ENCODE assay signal across 20 mouse cellular contexts in the genomic region with DNA sequence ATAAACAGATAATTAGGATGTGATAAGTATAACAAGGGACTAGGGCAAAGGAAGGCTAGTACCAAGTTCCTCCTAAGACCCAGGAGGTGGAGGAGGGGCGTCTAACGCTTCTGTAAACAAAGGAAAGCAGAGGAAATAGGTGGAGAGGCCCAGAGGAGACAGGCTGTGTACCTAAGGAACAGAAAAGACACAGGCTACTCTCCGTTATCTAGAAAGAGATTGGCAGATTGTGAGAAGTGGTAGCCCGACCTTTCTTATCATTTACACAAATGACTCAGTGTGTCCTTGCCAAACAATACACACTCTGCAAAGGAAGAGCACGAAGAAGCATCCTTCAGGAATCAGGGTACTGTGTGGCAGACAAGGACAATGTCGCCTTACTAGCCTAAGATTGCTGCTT.
DNase-seq lines count a peak whose midpoint lies in the region; ATAC-seq and TF ChIP-seq lines count a peak whose summit lies in the region.
"Had no signal": no experiment of that assay in that cellular context is flagged by ENCODE, and none has a peak within 500 bp of the region (broad histone marks: within the 10 kb centered on the region; RNA-seq: fewer than 3 reads in every experiment).

No protein-coding gene starts in this region.

- no peak for TF ChIP-seq CTCF in MEL (IDR thresholded peaks at IDR 0.05 in 2 of 3, conservative IDR thresholded peaks at IDR 0.05 in 1 of 3; ENCODE audit: control insufficient read depth in 1 of 3, insufficient read depth in 1 of 3, low read depth in 2 of 3, low read length in 3 of 3, poor library complexity in 1 of 3, severe bottlenecking in 1 of 3)
- no peak for TF ChIP-seq CTCF in lung, embryonic 14.5 days (IDR thresholded peaks at IDR 0.05; ENCODE audit: low read depth)

- 0 out of 2 replicates have a peak, but pooled peaks have one; percentile 18 for ATAC-seq in heart, embryonic 12.5 days (ENCODE audit: insufficient number of reproducible peaks, low FRiP score)
- ATAC-seq in lung, embryonic 14.5 days (ENCODE audit: insufficient read depth): no peak
- ATAC-seq in megakaryocyte progenitor cell, adult 5-6 weeks (replicated peaks; ENCODE audit: poor library complexity): peak; percentile 34; the same call in 1 of the 2 replicates
- ATAC-seq in hindbrain, embryonic 16.5 days: no peak
- ATAC-seq: forebrain, embryonic 16.5 days had no signal

- no peaks in the 10 kb centered on the region for H3K27me3 ChIP-seq in heart, embryonic 12.5 days (replicated peaks)
- H3K27me3 ChIP-seq in heart, embryonic 10.5 days (ENCODE audit: insufficient read depth, poor library complexity, severe bottlenecking): no peaks in the 10 kb centered on the region
- no peaks in the 10 kb centered on the region for H3K27me3 ChIP-seq in MEL (ENCODE audit: control insufficient read depth in 1 of 2, insufficient read depth in 2 of 2, low read length in 2 of 2)
- H3K27me3 ChIP-seq in lung, embryonic 14.5 days (ENCODE audit: insufficient read depth, low read length): no peaks in the 10 kb centered on the region
- H3K27me3 ChIP-seq in hindbrain, embryonic 16.5 days (replicated peaks; ENCODE audit: control insufficient read depth, insufficient read depth, low read length): no peaks in the 10 kb centered on the region
- H3K27me3 ChIP-seq: embryonic facial prominence, embryonic 13.5 days; hindbrain, embryonic 12.5 days; kidney, embryonic 15.5 days; liver, embryonic 15.5 days; neural tube, embryonic 13.5 days had no signal

- no peak for TF ChIP-seq RAD21 in MEL (IDR thresholded peaks at IDR 0.05; ENCODE audit: low read depth, low read length)

- no peak overlapping the region for H3K27ac ChIP-seq in heart, embryonic 12.5 days (ENCODE audit: poor library complexity, severe bottlenecking)
- no peak overlapping the region for H3K27ac ChIP-seq in heart, embryonic 10.5 days
- H3K27ac ChIP-seq in MEL (ENCODE audit: control insufficient read depth, low read depth, low read length): peak overlapping the region; percentile 53
- H3K27ac ChIP-seq in lung, embryonic 14.5 days (ENCODE audit: low read depth): no peak overlapping the region
- H3K27ac ChIP-seq in hindbrain, embryonic 16.5 days (ENCODE audit: low read depth, low read length): no peak overlapping the region
- H3K27ac ChIP-seq: embryonic facial prominence, embryonic 13.5 days; hindbrain, embryonic 12.5 days; kidney, embryonic 15.5 days; liver, embryonic 15.5 days; neural tube, embryonic 13.5 days had no signal

- no peaks in the 10 kb centered on the region for H3K9me3 ChIP-seq in heart, embryonic 12.5 days (replicated peaks)
- no peaks in the 10 kb centered on the region for H3K9me3 ChIP-seq in heart, embryonic 10.5 days
- no peaks in the 10 kb centered on the region for H3K9me3 ChIP-seq in MEL (replicated peaks; ENCODE audit: insufficient read depth, low read length)
- no peaks in the 10 kb centered on the region for H3K9me3 ChIP-seq in lung, embryonic 14.5 days (ENCODE audit: low read depth, low read length)
- H3K9me3 ChIP-seq in hindbrain, embryonic 16.5 days (ENCODE audit: control insufficient read depth, low read length): no peaks in the 10 kb centered on the region
- H3K9me3 ChIP-seq: embryonic facial prominence, embryonic 13.5 days; hindbrain, embryonic 12.5 days; kidney, embryonic 15.5 days; liver, embryonic 15.5 days; neural tube, embryonic 13.5 days had no signal

- no peak overlapping the region for H3K4me2 ChIP-seq in heart, embryonic 12.5 days
- H3K4me2 ChIP-seq in lung, embryonic 14.5 days: 0 out of 2 replicates have a peak overlapping the region, but pooled peaks have one; percentile 10
- H3K4me2 ChIP-seq in hindbrain, embryonic 16.5 days (ENCODE audit: low read length): no peak overlapping the region
- H3K4me2 ChIP-seq: embryonic facial prominence, embryonic 13.5 days; hindbrain, embryonic 12.5 days; kidney, embryonic 15.5 days; liver, embryonic 15.5 days; neural tube, embryonic 13.5 days had no signal

- WGBS in heart, embryonic 12.5 days: 13% methylated on average over 6 of the region's 6 CpGs
- WGBS in heart, embryonic 10.5 days: 14% methylated on average over 6 of the region's 6 CpGs
- WGBS in lung, embryonic 14.5 days: 9% methylated on average over 6 of the region's 6 CpGs
- 49% methylated on average over 6 of the region's 6 CpGs for WGBS in hindbrain, embryonic 16.5 days

- no peak for TF ChIP-seq POLR2A in MEL (IDR thresholded peaks at IDR 0.05; ENCODE audit: control insufficient read depth in 1 of 2, insufficient read depth in 1 of 2, low read depth in 1 of 2, low read length in 2 of 2, poor library complexity in 1 of 2)

- H3K79me2 ChIP-seq in MEL (ENCODE audit: control insufficient read depth, insufficient read depth, low read length, poor library complexity): no peaks in the 10 kb centered on the region

- no peaks in the 10 kb centered on the region for H3K36me3 ChIP-seq in heart, embryonic 12.5 days
- no peaks in the 10 kb centered on the region for H3K36me3 ChIP-seq in heart, embryonic 10.5 days
- H3K36me3 ChIP-seq in MEL (ENCODE audit: control insufficient read depth in 1 of 2, insufficient read depth in 2 of 2, low read length in 2 of 2): peaks cover 0 to 8% of the 10 kb centered on the region in 2 experiments; a peak in 2 of 4 replicates
- H3K36me3 ChIP-seq in lung, embryonic 14.5 days (ENCODE audit: insufficient read depth): no peaks in the 10 kb centered on the region
- H3K36me3 ChIP-seq in hindbrain, embryonic 16.5 days (ENCODE audit: control insufficient read depth, insufficient read depth, low read length): no peaks in the 10 kb centered on the region
- H3K36me3 ChIP-seq: embryonic facial prominence, embryonic 13.5 days; hindbrain, embryonic 12.5 days; kidney, embryonic 15.5 days; liver, embryonic 15.5 days; neural tube, embryonic 13.5 days had no signal

- DNase-seq in heart, embryonic 10.5 days (ENCODE audit: low spot score): no peak
- peak; percentile 60 for DNase-seq in MEL (ENCODE audit: low read depth, low spot score)
- peak; percentile 21 for DNase-seq in lung, embryonic 14.5 days
- DNase-seq in left cerebral cortex, postnatal 10 days (ENCODE audit: extremely low spot score in 1 of 2, low spot score in 2 of 2): no peak
- no peak for DNase-seq in ovary, postnatal 14 days (ENCODE audit: low spot score)
- DNase-seq: cerebellum, adult 18-20 months; cerebellum, postnatal 25 days; gastrocnemius, postnatal 10 days; midbrain, embryonic 14.5 days; right cerebral cortex, postnatal 25 days; thymus, postnatal 4 days had no signal

- peaks cover 13% of the 10 kb centered on the region; the same call in 1 of the 2 replicates for H3K4me1 ChIP-seq in heart, embryonic 12.5 days (replicated peaks)
- peaks cover 6% of the 10 kb centered on the region; the same call in 1 of the 2 replicates for H3K4me1 ChIP-seq in heart, embryonic 10.5 days
- H3K4me1 ChIP-seq in MEL (ENCODE audit: control insufficient read depth in 1 of 2, insufficient read depth in 2 of 2, low read length in 2 of 2): peaks cover 2 to 7% of the 10 kb centered on the region in 2 experiments
- H3K4me1 ChIP-seq in lung, embryonic 14.5 days (ENCODE audit: insufficient read depth): peaks cover 9% of the 10 kb centered on the region; the same call in 1 of the 2 replicates
- no peaks in the 10 kb centered on the region; the same call in 1 of the 2 replicates for H3K4me1 ChIP-seq in hindbrain, embryonic 16.5 days (ENCODE audit: control insufficient read depth, insufficient read depth, low read depth, low read length)
- H3K4me1 ChIP-seq: liver, embryonic 15.5 days had no signal

- no peak overlapping the region for H3K4me3 ChIP-seq in heart, embryonic 12.5 days
- H3K4me3 ChIP-seq in heart, embryonic 10.5 days: no peak overlapping the region
- H3K4me3 ChIP-seq in MEL (ENCODE audit: control insufficient read depth in 1 of 2, insufficient read depth in 1 of 2, low read depth in 2 of 2, low read length in 2 of 2): peak overlapping the region in 1 of 2 experiments; percentile 0; a peak in 2 of 4 replicates
- H3K4me3 ChIP-seq in lung, embryonic 14.5 days (ENCODE audit: low read depth, low read length): no peak overlapping the region
- no peak overlapping the region for H3K4me3 ChIP-seq in hindbrain, embryonic 16.5 days (ENCODE audit: low read length)
- H3K4me3 ChIP-seq: embryonic facial prominence, embryonic 13.5 days; hindbrain, embryonic 12.5 days; kidney, embryonic 15.5 days; liver, embryonic 15.5 days; neural tube, embryonic 13.5 days had no signal

- intact Hi-C loops in left cerebral cortex, postnatal 10 days (cut with DNase I): no loop called here

- peak; percentile 72 to 76 for TF ChIP-seq EP300 in MEL (IDR thresholded peaks at IDR 0.05; ENCODE audit: low read depth in 1 of 2, low read length in 2 of 2)

- H3K9ac ChIP-seq in heart, embryonic 12.5 days: no peak overlapping the region
- H3K9ac ChIP-seq in MEL (ENCODE audit: control insufficient read depth, low read depth, low read length, poor library complexity, severe bottlenecking): no peak overlapping the region
- H3K9ac ChIP-seq in lung, embryonic 14.5 days: no peak overlapping the region
- no peak overlapping the region for H3K9ac ChIP-seq in hindbrain, embryonic 16.5 days (ENCODE audit: low read depth, low read length)
- H3K9ac ChIP-seq: embryonic facial prominence, embryonic 13.5 days; hindbrain, embryonic 12.5 days; kidney, embryonic 15.5 days; liver, embryonic 15.5 days; neural tube, embryonic 13.5 days had no signal

TF ChIP-seq in MEL, 35 proteins besides CTCF, POLR2A, EP300 and RAD21:
- TF ChIP-seq SIN3A (IDR thresholded peaks at IDR 0.05; ENCODE audit: low read length): peak; percentile 60; the same call in 1 of the 2 replicates
- TF ChIP-seq TCF12 (IDR thresholded peaks at IDR 0.05; ENCODE audit: low read depth, low read length): peak; percentile 80
- peak; percentile 90 for TF ChIP-seq GATA1 (IDR thresholded peaks at IDR 0.05; ENCODE audit: low read depth, low read length)
- no peak for TF ChIP-seq UBTF (IDR thresholded peaks at IDR 0.05; ENCODE audit: borderline replicate concordance, insufficient read depth, low read depth, low read length)
- no peak for TF ChIP-seq POLR2AphosphoS5 (IDR thresholded peaks at IDR 0.05; ENCODE audit: borderline replicate concordance, low read depth, low read length)
- TF ChIP-seq RCOR1 (IDR thresholded peaks at IDR 0.05; ENCODE audit: low read depth, low read length): peak; percentile 74
- TF ChIP-seq ETS1 (IDR thresholded peaks at IDR 0.05; ENCODE audit: low read depth, low read length): peak; percentile 65; the same call in 1 of the 2 replicates
- no peak for TF ChIP-seq MEF2A (IDR thresholded peaks at IDR 0.05; ENCODE audit: extremely low read depth, insufficient replicate concordance, low read depth, low read length, poor library complexity, severe bottlenecking)
- TF ChIP-seq MAFK (IDR thresholded peaks at IDR 0.05; ENCODE audit: borderline replicate concordance, low read depth, low read length): no peak

Comparison
In these comparisons a context has a peak if more than half of its experiments do, and no peak if none do; other contexts are left out.
1. ATAC-seq: peak in heart, embryonic 12.5 days (single experiment) and megakaryocyte progenitor cell, adult 5-6 weeks (single experiment); none in lung, embryonic 14.5 days (single experiment) and hindbrain, embryonic 16.5 days (single experiment).
2. DNase-seq: peak in MEL (single experiment) and lung, embryonic 14.5 days (single experiment); none in heart, embryonic 10.5 days (single experiment), left cerebral cortex, postnatal 10 days (0 of 2) and ovary, postnatal 14 days (single experiment).